Mouse (Mus musculus) 416B (cell line): ENCODE data around the gene Rtp1.

Source experiments
- DNase-seq: peaks from one replicate; pipeline ENCODE4 v3.0.0; 2011; ENCODE audit warnings: low read depth

Rtp1 gene

GRCm38 (mm10) chr16:23428647-23429319, at the start of gene Rtp1:
TSS of gene Rtp1 (plus strand) at chr16:23429133.
- DNase-seq, result no peak

DNA sequence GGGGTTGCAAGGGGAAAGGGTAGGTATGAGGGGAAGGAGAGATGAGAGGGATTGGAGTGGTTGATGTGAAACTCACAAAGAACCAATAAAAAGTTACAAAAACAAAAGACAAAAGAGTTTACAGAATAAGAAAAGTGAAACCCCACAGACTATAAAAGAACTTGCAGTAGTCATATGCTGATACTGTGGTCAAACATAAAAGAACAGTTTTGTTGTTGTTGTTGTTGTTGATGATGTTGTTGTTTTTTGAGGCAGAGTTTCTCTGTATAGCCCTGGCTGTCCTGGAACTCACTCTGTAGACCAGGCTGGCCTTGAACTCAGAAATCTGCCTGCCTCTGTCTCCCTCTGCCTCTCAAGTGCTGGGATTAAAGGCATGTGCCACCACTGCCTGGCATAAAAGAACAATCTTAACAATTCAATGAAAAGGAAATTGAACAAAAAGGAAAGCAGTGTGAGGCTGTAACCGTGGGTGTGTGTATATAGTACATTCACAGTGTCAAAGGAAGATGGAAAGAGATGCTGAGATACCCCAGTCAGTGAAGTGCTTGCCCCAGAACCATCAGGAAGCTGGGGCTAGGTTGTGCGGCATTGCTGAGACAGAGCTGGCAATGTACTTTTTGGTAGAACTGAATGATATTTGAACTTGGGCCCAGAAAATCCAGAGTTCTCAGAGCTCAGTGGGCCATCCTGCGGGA, 49.2 kb upstream of the Rtp1 start:
- DNase-seq, result no peak

- no peak for DNase-seq
Observed at GRCm38 (mm10) chr16:23384304-23384703, 44.6 kb upstream of the Rtp1 start.

- DNase-seq, result peak; percentile 26
Observed at GRCm38 (mm10) chr16:23397931-23398330, 31.0 kb upstream of the Rtp1 start.

- DNase-seq, result no peak
Observed at GRCm38 (mm10) chr16:23401463-23401862, 27.5 kb upstream of the Rtp1 start.

DNA sequence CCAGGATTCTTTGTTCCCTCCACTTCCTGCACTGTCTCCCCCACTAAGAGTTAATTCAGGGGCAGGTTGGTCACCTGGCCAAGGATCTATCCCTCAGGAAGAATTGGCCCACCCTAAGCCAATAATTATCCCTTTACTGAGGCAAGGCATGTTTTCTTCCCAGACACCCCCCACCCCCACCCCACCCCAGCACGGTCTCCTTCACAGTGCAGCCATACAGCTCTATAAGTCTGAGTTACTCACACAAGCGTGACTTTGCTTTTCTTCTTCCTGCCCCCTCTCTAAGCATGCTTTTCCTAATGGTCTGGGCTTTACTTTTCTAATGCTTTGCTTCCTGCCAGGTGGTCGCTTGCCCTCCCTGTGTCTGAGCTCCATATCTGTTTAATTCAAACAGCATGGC, 27.0 kb upstream of the Rtp1 start:
- no peak for DNase-seq

DNA sequence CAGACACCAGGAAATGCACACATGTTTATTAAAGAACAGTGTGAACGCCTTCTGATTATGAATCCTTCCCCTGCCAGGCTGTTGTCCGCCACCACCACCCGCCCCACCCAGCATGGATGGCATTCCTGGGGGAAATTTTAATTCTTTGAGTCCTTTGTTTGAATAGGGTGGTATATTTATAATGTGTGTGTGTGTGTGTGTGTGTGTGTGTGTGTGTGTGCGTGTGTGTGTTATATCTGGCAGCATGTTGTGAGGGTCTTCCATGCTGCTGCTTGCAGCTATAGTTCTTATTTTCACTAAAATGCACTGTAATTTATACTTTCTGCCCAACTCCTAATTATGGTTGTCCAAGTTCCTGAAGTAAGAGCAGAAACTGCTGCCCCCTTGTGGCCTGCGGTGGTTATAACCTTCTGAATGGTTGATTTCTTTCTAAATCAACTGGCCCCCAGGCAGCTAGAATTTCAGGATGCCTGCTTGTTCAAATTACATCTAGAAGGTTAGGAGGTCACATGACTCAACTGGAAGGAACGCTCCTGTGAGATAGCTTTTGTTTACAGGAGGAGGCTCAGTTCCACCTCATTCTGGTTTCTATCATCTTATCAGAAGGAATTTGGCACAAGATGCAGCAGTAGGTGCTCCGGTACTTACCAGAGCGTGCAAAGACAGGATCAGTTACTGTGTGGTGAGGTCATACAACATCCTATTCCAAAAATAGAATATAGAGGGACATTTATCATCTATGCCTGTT, 25.8 kb upstream of the Rtp1 start:
- peak; percentile 74 for DNase-seq

DNA sequence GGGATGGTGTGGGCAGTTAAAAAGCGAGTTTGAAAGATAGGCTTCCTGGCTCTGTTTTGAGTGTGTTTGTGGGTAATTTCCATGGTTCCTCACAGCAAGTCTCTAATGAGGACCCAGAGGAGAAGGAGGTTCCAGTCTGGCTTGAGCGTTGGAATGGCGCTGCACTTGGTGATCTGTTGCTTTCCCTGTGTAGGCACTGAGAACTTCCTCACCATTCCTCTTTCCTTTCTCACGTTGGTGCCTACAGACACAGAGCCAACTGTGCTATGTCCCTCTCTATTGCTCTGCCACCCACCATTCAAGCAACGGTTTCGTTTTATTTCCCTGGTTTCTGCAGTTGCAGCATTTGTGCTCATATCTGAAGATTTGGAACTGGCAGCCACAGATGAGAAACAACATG, 16.0 kb upstream of the Rtp1 start:
- DNase-seq, result no peak

- no peak for DNase-seq
Observed at GRCm38 (mm10) chr16:23416261-23416656, 12.7 kb upstream of the Rtp1 start.

- no peak for DNase-seq
Observed at GRCm38 (mm10) chr16:23416657-23417293, 12.2 kb upstream of the Rtp1 start.

GRCm38 (mm10) chr16:23417456-23418240, 11.3 kb upstream of the Rtp1 start:
- no peak for DNase-seq

GRCm38 (mm10) chr16:23419565-23420085, 9.3 kb upstream of the Rtp1 start:
- DNase-seq, result no peak

GRCm38 (mm10) chr16:23423825-23424224, 5.1 kb upstream of the Rtp1 start:
- DNase-seq, result no peak

- DNase-seq, result no peak
Observed at GRCm38 (mm10) chr16:23427701-23428100, 1.2 kb upstream of the Rtp1 start.

DNA sequence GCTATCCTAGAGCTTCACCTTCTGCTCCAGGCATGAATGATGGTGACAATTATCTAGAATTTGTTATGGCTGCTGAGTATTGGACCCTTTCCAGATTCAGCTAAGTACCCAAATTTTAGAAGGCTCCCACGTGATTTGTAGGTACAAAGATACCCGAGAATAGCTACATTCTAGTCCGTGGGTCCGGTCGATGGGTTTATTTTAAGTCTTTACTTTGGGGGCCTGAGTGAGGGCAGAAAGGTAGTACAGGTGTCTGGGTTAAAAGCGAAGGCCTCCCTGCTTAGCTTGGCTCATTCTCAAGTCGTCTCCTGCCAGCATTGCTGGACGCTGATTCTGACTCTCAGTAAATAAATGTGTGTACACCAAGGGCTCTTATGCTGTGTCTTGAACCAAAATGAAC, 1.1 kb downstream of the Rtp1 start:
- no peak for DNase-seq

GRCm38 (mm10) chr16:23437404-23438166, 8.7 kb downstream of the Rtp1 start:
- no peak for DNase-seq

- no peak for DNase-seq
Observed at GRCm38 (mm10) chr16:23444231-23444630, 15.3 kb downstream of the Rtp1 start.

- no peak for DNase-seq
Observed at GRCm38 (mm10) chr16:23449946-23450345, 21.0 kb downstream of the Rtp1 start.

GRCm38 (mm10) chr16:23450816-23451215, 21.9 kb downstream of the Rtp1 start:
- DNase-seq, result no peak

DNA sequence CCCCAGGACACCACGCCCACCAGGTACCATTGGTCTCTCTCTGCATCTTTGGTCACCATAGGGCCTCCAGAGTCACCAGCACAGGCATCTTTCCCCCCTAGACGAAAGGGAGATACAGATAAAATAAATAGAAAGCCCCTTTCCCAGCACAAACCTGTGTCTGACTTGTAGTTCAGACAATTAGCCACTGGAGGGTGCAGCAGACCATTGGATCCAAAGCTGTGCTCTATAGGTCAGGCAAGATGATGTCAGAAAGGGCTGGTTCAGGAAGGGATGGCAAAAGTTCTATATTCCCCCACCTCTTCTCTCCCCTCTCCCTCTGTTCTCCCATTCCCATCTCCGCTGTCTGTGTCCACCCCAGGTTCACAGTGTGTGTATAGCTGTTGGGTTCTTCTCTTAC, 23.5 kb downstream of the Rtp1 start:
- peak; percentile 43 for DNase-seq

DNA sequence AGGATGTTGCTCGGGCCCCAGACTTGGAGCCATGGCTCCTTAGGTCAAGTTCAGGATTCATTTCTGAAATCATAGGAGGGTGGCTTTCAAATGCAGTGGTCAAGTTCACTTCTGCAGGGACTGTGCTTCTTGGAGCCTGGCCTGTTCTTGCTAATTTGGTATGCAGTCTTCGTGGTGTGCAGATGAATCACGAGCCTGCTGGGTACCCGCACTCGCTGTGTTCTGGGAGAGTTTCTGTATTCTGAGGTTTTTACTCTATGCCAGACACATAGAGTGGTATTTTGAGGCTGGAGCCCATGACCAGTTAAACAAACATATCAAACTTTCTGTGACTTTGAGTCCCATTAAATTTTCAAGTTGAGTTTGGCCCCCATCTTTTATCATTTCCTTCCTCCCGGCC, 25.4 kb downstream of the Rtp1 start:
- no peak for DNase-seq
